Mouse (Mus musculus) neural tube, embryonic 15.5 days (tissue): Measurements from ENCODE around the gene Gm47996. TPM values are rescaled to one million over a fixed set of nuclear protein-coding genes. Genes with fewer than 3 reads are reported as not detected.
"Not testable (repeated sequence)": the region's sequence is repeated elsewhere in the genome, so short reads cannot be mapped to it uniquely, and the experiment has no call there.

Source experiments
- ATAC-seq: fragments of 200-750 bp; cut with Nextera tagmentation; 2 replicates; pipeline ENCODE4 v1.8.0; 2017; ENCODE audit warnings: mild to moderate bottlenecking, moderate TSS enrichment, moderate library complexity; ENCODE audit not compliant: low FRiP score
- H3K27ac ChIP-seq: fragments of 300-500 bp; sonication (generic); replicated peaks from 2 replicates; pipeline ENCODE4 v1.5.1; 2015; ENCODE audit warnings: mild to moderate bottlenecking, inconsistent platforms
- H3K27me3 ChIP-seq: fragments of 300-500 bp; sonication (generic); replicated peaks from 2 replicates; pipeline ENCODE4 v1.6.1; 2015; ENCODE audit warnings: inconsistent platforms
- H3K36me3 ChIP-seq: fragments of 300-500 bp; sonication (generic); 2 replicates; pipeline ENCODE4 v1.6.1; 2015; ENCODE audit warnings: inconsistent platforms
- H3K4me1 ChIP-seq: fragments of 300-500 bp; sonication (generic); 2 replicates; pipeline ENCODE4 v1.6.1; 2015; ENCODE audit warnings: inconsistent platforms
- H3K4me2 ChIP-seq: fragments of 300-500 bp; sonication (generic); 2 replicates; pipeline ENCODE4 v1.6.1; 2015; ENCODE audit warnings: inconsistent platforms, mild to moderate bottlenecking, moderate library complexity
- H3K4me3 ChIP-seq: fragments of 300-500 bp; sonication (generic); replicated peaks from 2 replicates; pipeline ENCODE4 v1.5.1; 2015; ENCODE audit warnings: mild to moderate bottlenecking, inconsistent platforms
- H3K9ac ChIP-seq: fragments of 300-500 bp; sonication (generic); replicated peaks from 2 replicates; pipeline ENCODE4 v1.6.1; 2015; ENCODE audit warnings: mild to moderate bottlenecking, inconsistent platforms
- H3K9me3 ChIP-seq: fragments of 300-500 bp; sonication (generic); replicated peaks from 2 replicates; pipeline ENCODE4 v1.6.1; 2016; ENCODE audit warnings: inconsistent platforms
- WGBS: fragments of 180-500 bp; shearing (Covaris S2); methylation state at CpG from one replicate; pipeline ENCODE4 v1.1.7; 2015; ENCODE audit warnings: mixed read lengths; 5-methylcytosine and 5-hydroxymethylcytosine counted together
- polyA plus RNA-seq: library from polyadenylated mRNA; unstranded; fragments of >200 nt; fragmentation: Nextera tagmentation; extraction: Ambion mirVana; gene quantifications from 2 replicates; pipeline ENCODE4 v1.2.1, GENCODE M21; 2015

The Gm47996 gene
- polyA plus RNA-seq, 1 experiment from 2014 or later: not detected

GRCm38 (mm10) chr1:151211666-151212065 lies 1.7 kb downstream of the Gm47996 start:
- WGBS: 94% methylated on average over 5 of the region's 5 CpGs
- not testable (repeated sequence) for H3K27me3 ChIP-seq, H3K4me3 ChIP-seq, ATAC-seq, H3K4me1 ChIP-seq, H3K36me3 ChIP-seq, H3K27ac ChIP-seq, H3K9ac ChIP-seq, H3K9me3 ChIP-seq, H3K4me2 ChIP-seq

- Histone ChIP-seq H3K4me1 (0 out of 2 replicates have a peak, but pooled peaks cover 2% of the 10 kb centered on the region), H3K27me3 (no peaks in the 10 kb centered on the region), H3K36me3 (no peaks in the 10 kb centered on the region), H3K9me3 (no peaks in the 10 kb centered on the region), H3K4me3 (no peak overlapping the region), H3K4me2 (no peak overlapping the region), H3K27ac (no peak overlapping the region), H3K9ac (no peak overlapping the region)
- ATAC-seq: no peak
- whole genome bisulfite sequencing: 68% methylated on average over 2 of the region's 2 CpGs
Measured at GRCm38 (mm10) chr1:151214862-151215261, 4.9 kb downstream of the Gm47996 start.

- no peak overlapping the region for H3K27ac ChIP-seq
- 48% methylated on average over 1 of the region's 1 CpGs for WGBS
- H3K4me3 ChIP-seq: no peak overlapping the region
- H3K9ac ChIP-seq: no peak overlapping the region
- H3K36me3 ChIP-seq: no peaks in the 10 kb centered on the region
- ATAC-seq: no peak
- no peak overlapping the region for H3K4me2 ChIP-seq
- H3K4me1 ChIP-seq: 0 out of 2 replicates have a peak, but pooled peaks cover 2% of the 10 kb centered on the region
- no peaks in the 10 kb centered on the region for H3K9me3 ChIP-seq
- no peaks in the 10 kb centered on the region for H3K27me3 ChIP-seq
Measured at GRCm38 (mm10) chr1:151215985-151216384, 6.1 kb downstream of the Gm47996 start.

- no peaks in the 10 kb centered on the region for H3K27me3 ChIP-seq
- no peak overlapping the region for H3K9ac ChIP-seq
- 0 out of 2 replicates have a peak, but pooled peaks cover 2% of the 10 kb centered on the region for H3K4me1 ChIP-seq
- no peaks in the 10 kb centered on the region for H3K9me3 ChIP-seq
- H3K36me3 ChIP-seq: no peaks in the 10 kb centered on the region
- ATAC-seq: no peak
- no peak overlapping the region for H3K27ac ChIP-seq
- no peak overlapping the region for H3K4me2 ChIP-seq
- WGBS: 61% methylated on average over 3 of the region's 3 CpGs
- H3K4me3 ChIP-seq: no peak overlapping the region
Measured at GRCm38 (mm10) chr1:151216417-151216816, 6.5 kb downstream of the Gm47996 start.

GRCm38 (mm10) chr1:151219045-151219444 lies 9.1 kb downstream of the Gm47996 start:
- Histone ChIP-seq H3K4me1 (0 out of 2 replicates have a peak, but pooled peaks cover 2% of the 10 kb centered on the region), H3K9ac (no peak overlapping the region), H3K4me2 (no peak overlapping the region), H3K9me3 (no peaks in the 10 kb centered on the region), H3K27ac (no peak overlapping the region), H3K36me3 (no peaks in the 10 kb centered on the region), H3K27me3 (no peaks in the 10 kb centered on the region), H3K4me3 (no peak overlapping the region)
- 88% methylated on average over 5 of the region's 5 CpGs for WGBS
- ATAC-seq: no peak

GRCm38 (mm10) chr1:151220098-151220497 lies 10.2 kb downstream of the Gm47996 start:
- H3K4me3 ChIP-seq: no peak overlapping the region
- H3K27ac ChIP-seq: no peak overlapping the region
- no peaks in the 10 kb centered on the region for H3K27me3 ChIP-seq
- no peak overlapping the region for H3K9ac ChIP-seq
- H3K36me3 ChIP-seq: no peaks in the 10 kb centered on the region
- 75% methylated on average over 7 of the region's 7 CpGs for WGBS
- 0 out of 2 replicates have a peak, but pooled peaks cover 2% of the 10 kb centered on the region for H3K4me1 ChIP-seq
- H3K4me2 ChIP-seq: no peak overlapping the region
- no peak for ATAC-seq
- H3K9me3 ChIP-seq: no peaks in the 10 kb centered on the region

- ATAC-seq: no peak
- H3K27me3 ChIP-seq: no peaks in the 10 kb centered on the region
- H3K4me1 ChIP-seq: no peaks in the 10 kb centered on the region
- no peak overlapping the region for H3K27ac ChIP-seq
- no peak overlapping the region for H3K4me3 ChIP-seq
- no peaks in the 10 kb centered on the region for H3K9me3 ChIP-seq
- no peaks in the 10 kb centered on the region for H3K36me3 ChIP-seq
- no peak overlapping the region for H3K4me2 ChIP-seq
- 90% methylated on average over 10 of the region's 10 CpGs for WGBS
- no peak overlapping the region for H3K9ac ChIP-seq
Measured at GRCm38 (mm10) chr1:151222561-151223267, 12.8 kb downstream of the Gm47996 start.

- Histone ChIP-seq H3K27me3 (no peaks in the 10 kb centered on the region), H3K4me3 (no peak overlapping the region), H3K4me2 (no peak overlapping the region), H3K9ac (no peak overlapping the region), H3K9me3 (no peaks in the 10 kb centered on the region), H3K36me3 (no peaks in the 10 kb centered on the region), H3K4me1 (no peaks in the 10 kb centered on the region), H3K27ac (no peak overlapping the region)
- ATAC-seq: no peak
- WGBS: 62% methylated on average over 1 of the region's 1 CpGs
Measured at GRCm38 (mm10) chr1:151223377-151223776, 13.4 kb downstream of the Gm47996 start.

GRCm38 (mm10) chr1:151224536-151224935 lies 14.6 kb downstream of the Gm47996 start:
- ATAC-seq: no peak
- no peak overlapping the region for H3K27ac ChIP-seq
- no peaks in the 10 kb centered on the region for H3K27me3 ChIP-seq
- H3K4me1 ChIP-seq: no peaks in the 10 kb centered on the region
- no peak overlapping the region for H3K9ac ChIP-seq
- H3K9me3 ChIP-seq: no peaks in the 10 kb centered on the region
- no peaks in the 10 kb centered on the region for H3K36me3 ChIP-seq
- H3K4me2 ChIP-seq: no peak overlapping the region
- WGBS: 97% methylated on average over 1 of the region's 1 CpGs
- H3K4me3 ChIP-seq: no peak overlapping the region

GRCm38 (mm10) chr1:151227506-151227905 lies 17.6 kb downstream of the Gm47996 start:
- Histone ChIP-seq H3K9ac (no peak overlapping the region), H3K36me3 (no peaks in the 10 kb centered on the region), H3K27ac (no peak overlapping the region), H3K4me2 (no peak overlapping the region), H3K4me1 (no peaks in the 10 kb centered on the region), H3K4me3 (no peak overlapping the region), H3K9me3 (no peaks in the 10 kb centered on the region), H3K27me3 (no peaks in the 10 kb centered on the region)
- no peak for ATAC-seq
- WGBS: 83% methylated on average over 8 of the region's 8 CpGs

- no peak for ATAC-seq
- Histone ChIP-seq H3K36me3 (no peaks in the 10 kb centered on the region), H3K4me3 (no peak overlapping the region), H3K4me2 (no peak overlapping the region), H3K9me3 (no peaks in the 10 kb centered on the region), H3K9ac (no peak overlapping the region), H3K4me1 (no peaks in the 10 kb centered on the region), H3K27me3 (no peaks in the 10 kb centered on the region), H3K27ac (no peak overlapping the region)
- WGBS: 61% methylated on average over 1 of the region's 1 CpGs
Measured at GRCm38 (mm10) chr1:151228320-151228989, 18.5 kb downstream of the Gm47996 start.

GRCm38 (mm10) chr1:151232346-151232745 lies 22.4 kb downstream of the Gm47996 start:
- 78% methylated on average over 3 of the region's 3 CpGs for WGBS
- ATAC-seq: no peak
- H3K9ac ChIP-seq: no peak overlapping the region
- H3K9me3 ChIP-seq: no peaks in the 10 kb centered on the region
- H3K36me3 ChIP-seq: no peaks in the 10 kb centered on the region
- no peak overlapping the region for H3K4me2 ChIP-seq
- H3K4me3 ChIP-seq: no peak overlapping the region
- no peaks in the 10 kb centered on the region for H3K27me3 ChIP-seq
- no peak overlapping the region for H3K27ac ChIP-seq
- no peaks in the 10 kb centered on the region for H3K4me1 ChIP-seq
